Mouse (Mus musculus) ES-Bruce4 (cell line): Measurements from ENCODE around the gene Zfp319.

Experiments used
- CTCF ChIP-seq: IDR thresholded peaks from one replicate; pipeline ENCODE4 v1.8.1; 2011; ENCODE audit warnings: low read depth, low read length
- POLR2A ChIP-seq: IDR thresholded peaks from one replicate; pipeline ENCODE4 v1.8.1; 2011; ENCODE audit warnings: low read length; ENCODE audit not compliant: insufficient read depth

GRCm38 (mm10) chr8:95361016-95361341, 29.2 kb upstream of the Zfp319 start:
- TF ChIP-seq POLR2A: no peak
- TF ChIP-seq CTCF: no peak
